Mouse (Mus musculus) brain, embryonic 14.5 days (tissue): ENCODE data around the gene Spag16.

Experiments used
- CTCF ChIP-seq: fragments of 200-500 bp; IDR thresholded peaks from 2 replicates; pipeline ENCODE4 v1.5.1; 2012; ENCODE audit warnings: inconsistent platforms, mild to moderate bottlenecking, moderate library complexity, borderline replicate concordance; ENCODE audit not compliant: insufficient read depth, insufficient read length; ENCODE audit errors: extremely low read depth
- POLR2A ChIP-seq: fragments of 200-500 bp; IDR thresholded peaks from 2 replicates; pipeline ENCODE4 v1.6.1; 2012; ENCODE audit warnings: mild to moderate bottlenecking, inconsistent platforms, borderline replicate concordance; ENCODE audit not compliant: poor library complexity, insufficient read depth, insufficient read length, severe bottlenecking; ENCODE audit errors: extremely low read depth

- TF ChIP-seq POLR2A: no peak
- no peak for TF ChIP-seq CTCF
These were observed 252.0 kb downstream of the Spag16 start for GRCm38 (mm10) chr1:70078806-70079205.
